ENCODE assay signal across 8 mouse cellular contexts in the genomic region with DNA sequence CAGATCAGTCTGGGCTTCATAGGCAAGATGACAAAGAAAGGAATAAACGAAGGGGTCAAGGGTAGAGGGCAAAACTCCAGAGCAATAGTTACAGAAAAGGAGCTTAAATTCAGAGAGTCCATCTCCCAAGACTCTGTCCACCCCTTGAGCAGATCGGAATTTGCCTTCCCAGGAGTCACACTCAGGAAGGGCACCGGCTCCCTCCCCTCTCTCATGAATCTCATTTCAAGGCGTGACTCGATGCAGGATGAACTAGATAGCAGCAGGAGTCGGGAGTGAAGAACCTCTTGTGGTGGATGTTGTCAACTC. TPM values are rescaled to one million over a fixed set of nuclear protein-coding genes. Genes with fewer than 3 reads are reported as not detected.
A peak's percentile ranks its signal among the peaks of the same experiment; 100 is the strongest.
DNase-seq lines count a peak whose midpoint lies in the region; ATAC-seq and TF ChIP-seq lines count a peak whose summit lies in the region.

No protein-coding gene starts in this region.

- H3K4me3 ChIP-seq in CH12.LX (replicated peaks in 1 of 3; ENCODE audit: low read depth in 2 of 3, low read length in 2 of 3, poor library complexity in 1 of 3) = peak overlapping the region; percentile 47 to 79 (median 55)
- peak overlapping the region; percentile 94 for H3K4me3 ChIP-seq in megakaryocyte, embryonic 14.5 days (replicated peaks)

- no peak overlapping the region for H3K27ac ChIP-seq in CH12.LX (ENCODE audit: insufficient read depth, low read depth)

- H3K4me2 ChIP-seq in CH12.LX (ENCODE audit: insufficient read depth, low read depth, poor library complexity, severe bottlenecking) = peak overlapping the region; percentile 74

- no peaks in the 10 kb centered on the region for H3K36me3 ChIP-seq in CH12.LX (replicated peaks in 1 of 2; ENCODE audit: control insufficient read depth in 1 of 2, insufficient read depth in 1 of 2, low read length in 1 of 2)
- peaks cover 4% of the 10 kb centered on the region for H3K36me3 ChIP-seq in megakaryocyte, embryonic 14.5 days (replicated peaks; ENCODE audit: low read length)

- dilution Hi-C loops in CH12.LX (cut with MboI; ENCODE audit: extremely low pct_ligation_motif_present, extremely low pct_unique_long_range_greater_than_20kb, low sequenced_read_pairs) = no loop called here

- H3K4me1 ChIP-seq in CH12.LX (ENCODE audit: control insufficient read depth in 1 of 2, insufficient read depth in 2 of 2) = peaks cover 3 to 17% of the 10 kb centered on the region in 2 experiments; a peak in 3 of 4 replicates
- peaks cover 56% of the 10 kb centered on the region for H3K4me1 ChIP-seq in megakaryocyte, embryonic 14.5 days

- H3K9ac ChIP-seq in CH12.LX (ENCODE audit: insufficient read depth, low read depth) = peak overlapping the region; percentile 83

- peak; percentile 25; the same call in 1 of the 2 replicates for TF ChIP-seq EP300 in CH12.LX (IDR thresholded peaks at IDR 0.05; ENCODE audit: low read length)

- no peak for TF ChIP-seq POLR2A in CH12.LX (IDR thresholded peaks at IDR 0.05; ENCODE audit: low read depth, low read length)

- H3K9me3 ChIP-seq in CH12.LX (replicated peaks; ENCODE audit: low read length) = no peaks in the 10 kb centered on the region
- H3K9me3 ChIP-seq in megakaryocyte, embryonic 14.5 days = no peaks in the 10 kb centered on the region

- TF ChIP-seq CTCF in CH12.LX (conservative IDR thresholded peaks at IDR 0.05 in 1 of 2, IDR thresholded peaks at IDR 0.05 in 1 of 2; ENCODE audit: low read depth in 2 of 2, low read length in 2 of 2) = no peak

- no peaks in the 10 kb centered on the region for H3K79me2 ChIP-seq in CH12.LX (replicated peaks; ENCODE audit: control insufficient read depth, extremely low read depth, insufficient read depth, poor library complexity, severe bottlenecking)

- peak; percentile 77 for ATAC-seq in frontal cortex, adult (ENCODE audit: low TSS enrichment)
- 0 out of 2 replicates have a peak, but pooled peaks have one; percentile 1 for ATAC-seq in granulocyte monocyte progenitor cell, adult 5-6 weeks (replicated peaks; ENCODE audit: poor library complexity, severe bottlenecking)

- no peak for TF ChIP-seq RAD21 in CH12.LX (IDR thresholded peaks at IDR 0.05; ENCODE audit: low read depth, low read length)

- no peak for DNase-seq in frontal cortex, postnatal 10 days (ENCODE audit: low spot score in 2 of 2)
- no peak for DNase-seq in CH12.LX (ENCODE audit: extremely low read depth)
- DNase-seq in left cerebral cortex, adult 11 months (ENCODE audit: low spot score) = no peak
- DNase-seq in ovary, postnatal 14 days (ENCODE audit: low spot score) = no peak
- no peak for DNase-seq in cerebellum, adult 8-10 months

- H3K27me3 ChIP-seq in CH12.LX (replicated peaks) = peaks cover 29% of the 10 kb centered on the region
- peaks cover 3% of the 10 kb centered on the region for H3K27me3 ChIP-seq in megakaryocyte, embryonic 14.5 days (replicated peaks)

- in situ Hi-C loops in CH12.LX (cut with MboI; ENCODE audit: low pct_ligation_motif_present, low pct_unique_long_range_greater_than_20kb, low sequenced_read_pairs) = no loop called here

TF ChIP-seq in CH12.LX, 34 proteins besides CTCF, POLR2A, EP300 and RAD21:
- TF ChIP-seq ZC3H11A (IDR thresholded peaks at IDR 0.05; ENCODE audit: low read depth, low read length) (no peak), IRF4 (IDR thresholded peaks at IDR 0.05; ENCODE audit: low read depth, low read length) (no peak), CHD2 (IDR thresholded peaks at IDR 0.05; ENCODE audit: low read length) (no peak), NRF1 (IDR thresholded peaks at IDR 0.05; ENCODE audit: low read depth, low read length) (no peak)

RNA-seq across cellular contexts. Expression of a gene that starts 15.7 kb away (rescaled TPM):
- not detected in 2 replicates for total RNA-seq in CH12.LX (2012; rRNA removed)
- total RNA-seq in CH12.LX (2014; rRNA removed) = not detected in 2 replicates
- not detected in 2 replicates for polyA plus RNA-seq in CH12.LX (2012; ENCODE audit: insufficient read length, low read depth)
- total RNA-seq in granulocyte monocyte progenitor cell, adult 5-6 weeks (2014; fragmentation: Nextera tagmentation) = not detected in 2 replicates
- total RNA-seq in granulocyte monocyte progenitor cell, adult 5-6 weeks (2017) = not detected in 2 replicates
- 1.4 TPM in 1 of 2 replicates, not detected in the other for polyA plus RNA-seq in megakaryocyte, embryonic 14.5 days (2012; ENCODE audit: insufficient read depth, low replicate concordance)

RNA-seq across cellular contexts. Expression of a gene that starts 28.0 kb away (rescaled TPM):
- total RNA-seq in CH12.LX (2012; rRNA removed) (59.1 and 60.1 TPM in 2 replicates), CH12.LX (2014; rRNA removed) (57.6 and 58.3 TPM in 2 replicates)
- 75.7 and 78.8 TPM in 2 replicates for polyA plus RNA-seq in CH12.LX (2012; ENCODE audit: insufficient read length, low read depth)
- total RNA-seq in granulocyte monocyte progenitor cell, adult 5-6 weeks (2014; fragmentation: Nextera tagmentation) = 60.0 and 68.0 TPM in 2 replicates
- 46.0 and 60.0 TPM in 2 replicates for total RNA-seq in granulocyte monocyte progenitor cell, adult 5-6 weeks (2017)
- polyA plus RNA-seq in megakaryocyte, embryonic 14.5 days (2012; ENCODE audit: insufficient read depth, low replicate concordance) = 3.7 and 13.6 TPM in 2 replicates

RNA-seq across cellular contexts. Expression of a gene that starts 31.6 kb away (rescaled TPM):
- 9.5 and 11.4 TPM in 2 replicates for total RNA-seq in CH12.LX (2012; rRNA removed)
- 6.3 and 8.2 TPM in 2 replicates for total RNA-seq in CH12.LX (2014; rRNA removed)
- 30.6 and 30.7 TPM in 2 replicates for polyA plus RNA-seq in CH12.LX (2012; ENCODE audit: insufficient read length, low read depth)
- 5.8 and 9.0 TPM in 2 replicates for total RNA-seq in granulocyte monocyte progenitor cell, adult 5-6 weeks (2014; fragmentation: Nextera tagmentation)
- 6.3 and 6.6 TPM in 2 replicates for total RNA-seq in granulocyte monocyte progenitor cell, adult 5-6 weeks (2017)
- 2.2 and 9.8 TPM in 2 replicates for polyA plus RNA-seq in megakaryocyte, embryonic 14.5 days (2012; ENCODE audit: insufficient read depth, low replicate concordance)
